Mouse (Mus musculus) heart, embryonic 13.5 days (tissue): Measurements from ENCODE around the gene Cubn. TPM values are rescaled to one million over a fixed set of nuclear protein-coding genes. Genes with fewer than 3 reads are reported as not detected.
A peak's percentile ranks its signal among the peaks of the same experiment; 100 is the strongest.

Experiments
- ATAC-seq: fragments of 200-750 bp; cut with Nextera tagmentation; 2 replicates; pipeline ENCODE4 v1.8.0; 2017; ENCODE audit warnings: moderate TSS enrichment; ENCODE audit not compliant: insufficient number of reproducible peaks, low FRiP score, low TSS enrichment; ENCODE audit errors: extremely low read depth
- H3K27ac ChIP-seq: fragments of 300-500 bp; sonication (generic); replicated peaks from 2 replicates; pipeline ENCODE4 v1.5.1; 2015; ENCODE audit warnings: moderate library complexity, mild to moderate bottlenecking, inconsistent platforms
- H3K27me3 ChIP-seq: fragments of 300-500 bp; sonication (generic); replicated peaks from 2 replicates; pipeline ENCODE4 v1.6.1; 2015; ENCODE audit warnings: mild to moderate bottlenecking, inconsistent platforms
- H3K36me3 ChIP-seq: fragments of 300-500 bp; sonication (generic); 2 replicates; pipeline ENCODE4 v1.6.1; 2015; ENCODE audit warnings: mild to moderate bottlenecking, inconsistent platforms
- H3K4me1 ChIP-seq: fragments of 300-500 bp; sonication (generic); 2 replicates; pipeline ENCODE4 v1.6.1; 2015; ENCODE audit warnings: inconsistent platforms
- H3K4me2 ChIP-seq: fragments of 300-500 bp; sonication (generic); 2 replicates; pipeline ENCODE4 v1.6.1; 2015; ENCODE audit warnings: inconsistent platforms, mild to moderate bottlenecking, moderate library complexity
- H3K4me3 ChIP-seq: fragments of 300-500 bp; sonication (generic); 2 replicates; pipeline ENCODE4 v1.5.1; 2015; ENCODE audit warnings: moderate library complexity, mild to moderate bottlenecking, inconsistent platforms
- H3K9ac ChIP-seq: fragments of 300-500 bp; sonication (generic); 2 replicates; pipeline ENCODE4 v1.6.1; 2015; ENCODE audit warnings: inconsistent platforms, mild to moderate bottlenecking, moderate library complexity
- H3K9me3 ChIP-seq: fragments of 300-500 bp; sonication (generic); 2 replicates; pipeline ENCODE4 v1.6.1; 2016; ENCODE audit warnings: inconsistent platforms
- WGBS: fragments of 180-500 bp; shearing (Covaris S2); methylation state at CpG from one replicate; pipeline ENCODE4 v1.1.7; 2015; ENCODE audit warnings: mixed read lengths; 5-methylcytosine and 5-hydroxymethylcytosine counted together
- polyA plus RNA-seq: library from polyadenylated mRNA; unstranded; fragments of >200 nt; fragmentation: Nextera tagmentation; extraction: Ambion mirVana; gene quantifications from 2 replicates; pipeline ENCODE4 v1.2.1, GENCODE M21; 2015

Cubn gene
- polyA plus RNA-seq, 1 experiment from 2014 or later, result 0.36 TPM

DNA sequence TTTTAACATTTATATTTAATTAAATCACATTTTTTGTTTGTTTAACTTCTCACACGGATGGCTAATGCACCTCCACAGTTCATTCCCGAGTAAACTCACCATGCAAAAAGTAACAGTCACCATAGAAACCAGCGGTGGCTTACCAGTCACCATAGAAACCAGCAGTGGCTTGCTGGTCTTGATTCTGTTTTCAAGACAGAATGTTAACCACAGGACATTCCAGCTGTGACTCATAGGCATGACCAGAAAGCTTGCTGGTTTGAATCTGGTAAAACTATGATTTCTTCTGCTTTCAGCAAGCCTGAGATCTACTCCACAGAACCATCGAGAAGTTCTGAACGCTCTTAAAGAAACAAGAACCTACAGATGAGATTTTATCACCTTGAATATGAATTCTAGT is 84.3 kb downstream of the Cubn start:
- WGBS, result 46% methylated on average over 5 of the region's 5 CpGs
- Histone ChIP-seq H3K4me3 (no peak overlapping the region), H3K9ac (no peak overlapping the region), H3K27me3 (no peaks in the 10 kb centered on the region), H3K36me3 (no peaks in the 10 kb centered on the region), H3K27ac (peak overlapping the region; percentile 22), H3K4me1 (peaks cover 26% of the 10 kb centered on the region), H3K4me2 (no peak overlapping the region), H3K9me3 (no peaks in the 10 kb centered on the region)
- ATAC-seq, result no peak

DNA sequence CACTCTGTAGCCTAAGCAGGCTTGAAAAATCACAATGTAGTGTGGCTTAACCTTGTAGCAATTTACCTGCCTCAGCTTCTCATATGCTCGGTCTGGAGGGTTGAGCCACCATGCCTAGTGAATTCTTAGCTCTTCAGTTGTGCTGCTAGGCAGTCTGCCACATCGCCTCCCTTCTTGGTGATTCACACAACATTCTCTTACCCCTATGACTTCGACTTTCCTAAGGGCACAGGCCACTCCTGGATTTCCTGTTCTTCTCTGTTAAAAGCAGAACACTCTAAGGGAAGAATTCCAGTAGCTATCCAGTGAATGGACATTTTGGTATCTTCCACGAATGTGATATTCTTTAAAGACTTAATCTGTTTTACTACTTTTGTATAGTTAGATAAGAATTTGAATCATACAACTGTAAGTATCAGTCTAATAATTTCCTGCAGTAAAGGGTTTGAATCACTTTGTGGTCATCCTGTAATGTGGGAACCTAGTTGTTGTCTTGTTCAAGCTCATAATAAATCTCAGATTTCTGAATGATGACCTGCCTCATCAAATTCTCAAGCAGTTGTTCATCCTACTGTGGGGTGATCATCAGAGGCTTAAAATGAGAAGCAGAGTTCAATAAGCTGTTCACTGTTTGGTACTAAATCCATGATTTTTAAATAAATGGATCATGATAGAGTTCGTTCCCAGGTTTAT is 86.5 kb downstream of the Cubn start:
- Histone ChIP-seq H3K4me1 (peaks cover 18% of the 10 kb centered on the region), H3K27ac (0 out of 2 replicates have a peak overlapping the region, but pooled peaks have one; percentile 5), H3K36me3 (no peaks in the 10 kb centered on the region), H3K9me3 (no peaks in the 10 kb centered on the region), H3K9ac (no peak overlapping the region), H3K4me3 (no peak overlapping the region), H3K4me2 (no peak overlapping the region), H3K27me3 (no peaks in the 10 kb centered on the region)
- ATAC-seq, result no peak
- 57% methylated on average over 5 of the region's 5 CpGs for WGBS

DNA sequence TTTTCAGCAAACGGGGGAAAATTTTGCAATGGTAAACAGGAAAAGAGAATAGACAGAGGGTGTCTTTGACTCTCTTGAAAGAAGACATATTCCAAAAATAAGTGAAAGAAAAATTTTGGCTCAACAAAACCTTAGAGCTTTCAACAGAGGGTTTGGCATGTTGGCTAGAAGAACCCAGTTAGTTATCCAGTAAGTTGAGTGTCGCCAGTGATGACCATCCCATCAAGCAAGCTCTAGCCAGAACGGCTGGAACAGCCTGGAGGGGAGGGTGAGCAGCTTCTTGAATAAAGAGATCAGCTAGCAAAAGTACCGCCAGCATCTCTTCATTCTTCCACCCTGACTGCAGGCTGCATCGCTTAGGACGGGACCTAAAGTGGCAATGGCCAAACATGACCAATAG is 90.8 kb downstream of the Cubn start:
- no peak for ATAC-seq
- Histone ChIP-seq H3K4me3 (no peak overlapping the region), H3K27me3 (no peaks in the 10 kb centered on the region), H3K36me3 (no peaks in the 10 kb centered on the region), H3K4me1 (peaks cover 29% of the 10 kb centered on the region), H3K9ac (no peak overlapping the region), H3K9me3 (peaks cover 2% of the 10 kb centered on the region; the same call in 1 of the 2 replicates), H3K4me2 (no peak overlapping the region), H3K27ac (no peak overlapping the region)
- WGBS, result 79% methylated on average over 6 of the region's 6 CpGs

DNA sequence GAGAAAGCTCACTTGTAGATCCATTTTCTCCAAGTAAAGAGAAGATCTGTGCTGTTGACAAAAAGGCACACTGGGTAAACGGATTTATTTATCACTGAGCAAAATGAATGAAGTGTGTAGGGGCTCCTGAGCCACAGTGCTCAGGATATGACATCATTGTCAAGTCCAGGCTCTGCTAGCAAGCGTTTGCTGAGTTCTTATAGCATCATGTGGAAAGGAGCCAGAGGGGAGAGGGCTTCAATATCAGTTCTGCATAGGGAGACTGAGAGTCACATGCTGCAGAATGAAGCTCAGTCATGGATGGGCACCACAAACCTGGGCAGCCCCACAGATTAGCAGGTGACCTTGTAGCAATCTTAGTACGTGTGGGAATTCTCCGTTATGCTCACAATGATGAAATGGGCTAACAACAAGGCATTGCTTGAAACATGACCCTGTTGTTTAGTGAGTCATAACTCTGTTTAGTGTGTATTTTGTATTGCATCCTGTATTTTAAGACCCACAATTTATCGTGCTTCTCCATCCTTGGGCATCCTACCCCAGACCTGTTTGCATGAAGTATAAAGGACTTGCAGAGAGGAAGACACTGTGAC is 92.0 kb downstream of the Cubn start:
- no peak for ATAC-seq
- peak overlapping the region; percentile 44; the same call in 1 of the 2 replicates for H3K9ac ChIP-seq
- H3K27me3 ChIP-seq, result no peaks in the 10 kb centered on the region
- H3K36me3 ChIP-seq, result no peaks in the 10 kb centered on the region
- H3K4me1 ChIP-seq, result peaks cover 30% of the 10 kb centered on the region
- no peak overlapping the region for H3K4me3 ChIP-seq
- H3K9me3 ChIP-seq, result peaks cover 2% of the 10 kb centered on the region; the same call in 1 of the 2 replicates
- H3K4me2 ChIP-seq, result no peak overlapping the region
- 54% methylated on average over 5 of the region's 5 CpGs for WGBS
- peak overlapping the region; percentile 85 for H3K27ac ChIP-seq

DNA sequence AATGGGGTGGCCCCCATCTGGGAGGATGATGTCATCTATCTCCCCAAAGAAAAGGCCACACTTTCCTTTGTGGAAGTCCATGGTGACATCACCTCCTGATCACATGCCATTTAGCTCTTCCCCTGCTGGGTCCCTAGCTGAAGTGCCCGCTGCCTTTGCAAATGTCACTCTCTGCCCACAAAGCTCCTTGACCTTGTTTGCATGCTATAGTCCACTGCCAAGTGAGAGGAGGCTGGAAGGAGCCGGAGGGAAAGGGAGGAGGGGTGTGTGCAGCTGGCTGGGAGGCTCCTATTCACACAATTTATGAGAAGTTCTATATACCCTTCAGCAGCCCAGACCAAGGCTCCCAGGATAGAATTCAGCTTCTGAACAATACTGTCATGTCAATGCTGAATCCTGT is 92.7 kb downstream of the Cubn start:
- H3K4me3 ChIP-seq, result no peak overlapping the region
- peaks cover 2% of the 10 kb centered on the region; the same call in 1 of the 2 replicates for H3K9me3 ChIP-seq
- peak overlapping the region; percentile 44; the same call in 1 of the 2 replicates for H3K9ac ChIP-seq
- ATAC-seq, result peak; percentile 44; the same call in 1 of the 2 replicates
- H3K27ac ChIP-seq, result peak overlapping the region; percentile 85
- peaks cover 30% of the 10 kb centered on the region for H3K4me1 ChIP-seq
- H3K27me3 ChIP-seq, result no peaks in the 10 kb centered on the region
- no peaks in the 10 kb centered on the region for H3K36me3 ChIP-seq
- 22% methylated on average over 2 of the region's 2 CpGs for WGBS
- H3K4me2 ChIP-seq, result no peak overlapping the region

DNA sequence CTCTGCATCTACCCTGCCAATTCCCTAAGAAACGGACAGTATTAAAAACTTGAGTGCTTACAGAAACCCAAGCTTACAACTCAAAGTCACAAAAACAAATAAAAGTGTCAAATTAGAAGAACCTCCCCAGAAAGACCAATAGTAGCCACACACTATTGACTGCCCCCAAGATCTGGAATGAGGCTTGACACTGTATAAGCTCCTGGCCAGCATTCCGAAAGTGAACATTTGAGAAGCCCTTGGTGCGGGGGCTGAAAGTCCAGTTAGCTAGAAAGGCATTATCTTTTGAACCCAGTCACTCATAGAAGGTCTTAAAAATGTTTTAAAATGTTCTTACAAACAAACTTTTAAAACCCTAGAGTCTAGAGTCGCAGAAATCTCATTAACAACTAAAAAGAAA is 93.1 kb downstream of the Cubn start:
- Histone ChIP-seq H3K27ac (peak overlapping the region; percentile 85), H3K9me3 (peaks cover 2% of the 10 kb centered on the region; the same call in 1 of the 2 replicates), H3K4me2 (no peak overlapping the region), H3K9ac (no peak overlapping the region), H3K4me3 (no peak overlapping the region), H3K36me3 (no peaks in the 10 kb centered on the region), H3K4me1 (peaks cover 30% of the 10 kb centered on the region), H3K27me3 (no peaks in the 10 kb centered on the region)
- WGBS, result 63% methylated on average over 4 of the region's 4 CpGs
- no peak for ATAC-seq

DNA sequence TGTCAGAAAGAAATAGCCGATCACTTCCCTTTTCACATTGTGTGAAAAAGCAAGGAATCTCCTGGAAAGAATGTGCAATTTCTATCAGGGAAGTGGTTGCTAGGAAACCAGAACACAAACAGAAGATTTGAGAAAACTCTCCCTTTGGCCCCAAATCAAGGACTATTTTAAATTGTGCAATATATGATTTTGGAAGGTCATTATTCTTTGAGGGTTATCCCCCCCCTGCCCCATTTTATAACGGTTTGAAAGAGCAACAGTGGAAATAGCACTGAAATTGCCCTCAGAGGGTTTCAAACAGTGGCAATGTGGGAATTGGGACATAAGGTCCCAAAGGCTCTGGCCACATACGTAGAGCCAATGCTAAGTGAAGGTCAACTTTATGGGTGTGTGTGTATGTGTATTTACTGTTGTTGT is 95.5 kb downstream of the Cubn start:
- WGBS, result 47% methylated on average over 3 of the region's 3 CpGs
- no peak overlapping the region for H3K4me2 ChIP-seq
- no peak overlapping the region for H3K4me3 ChIP-seq

DNA sequence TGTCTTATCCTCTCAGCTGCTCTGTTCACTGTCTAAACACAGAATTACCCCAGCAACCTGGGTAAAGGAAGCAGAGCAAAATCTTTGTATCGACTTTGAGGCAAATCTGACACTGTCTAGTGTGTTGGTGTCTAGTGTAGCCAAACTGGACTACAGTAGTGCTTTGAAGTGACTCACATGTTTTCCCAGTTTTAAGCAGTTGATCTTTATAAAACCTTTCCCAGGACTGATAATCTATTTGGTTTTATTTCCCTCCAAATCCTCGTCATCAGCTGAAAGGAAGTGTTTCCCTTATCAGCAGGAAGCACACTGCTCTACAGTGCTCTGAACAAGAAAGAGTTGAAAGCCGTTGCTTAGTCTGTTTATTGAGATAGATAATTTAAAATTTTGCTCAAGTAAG is 100.6 kb downstream of the Cubn start:
- no peaks in the 10 kb centered on the region for H3K27me3 ChIP-seq
- no peaks in the 10 kb centered on the region for H3K9me3 ChIP-seq
- H3K4me1 ChIP-seq, result peaks cover 26% of the 10 kb centered on the region
- H3K27ac ChIP-seq, result peak overlapping the region; percentile 86
- no peaks in the 10 kb centered on the region for H3K36me3 ChIP-seq
- WGBS, result 34% methylated on average over 3 of the region's 3 CpGs
- no peak overlapping the region for H3K4me3 ChIP-seq
- no peak overlapping the region for H3K4me2 ChIP-seq
- no peak for ATAC-seq
- H3K9ac ChIP-seq, result no peak overlapping the region

More for the DNA sequence above, 95.5 kb downstream of the Cubn start:
- no peaks in the 10 kb centered on the region for H3K27me3 ChIP-seq
- peaks cover 2% of the 10 kb centered on the region; the same call in 1 of the 2 replicates for H3K9me3 ChIP-seq
- no peak for ATAC-seq
- peak overlapping the region; percentile 73 for H3K27ac ChIP-seq
- H3K36me3 ChIP-seq, result no peaks in the 10 kb centered on the region
- peaks cover 43% of the 10 kb centered on the region for H3K4me1 ChIP-seq
- H3K9ac ChIP-seq, result no peak overlapping the region

DNA sequence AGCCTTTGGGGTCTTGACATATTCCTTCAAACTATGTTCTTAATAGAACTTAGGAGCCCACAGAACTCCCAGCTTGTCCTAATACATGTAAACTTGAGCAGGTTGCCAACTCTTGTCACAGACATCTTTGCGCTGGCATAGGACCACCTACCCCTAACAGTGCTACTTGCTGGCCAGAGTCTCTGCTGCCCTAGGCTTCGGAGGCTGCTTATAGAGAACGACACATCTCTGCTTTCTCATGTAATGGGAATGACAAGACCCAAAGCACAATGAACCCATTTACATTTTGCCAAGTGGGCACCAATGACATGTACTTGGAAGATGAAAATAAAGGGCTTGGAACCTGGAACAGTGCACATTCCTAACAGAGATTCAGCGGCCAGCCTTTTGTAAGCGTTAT is 105.0 kb downstream of the Cubn start:
- no peak overlapping the region for H3K9ac ChIP-seq
- no peak for ATAC-seq
- peaks cover 37% of the 10 kb centered on the region for H3K4me1 ChIP-seq
- H3K9me3 ChIP-seq, result no peaks in the 10 kb centered on the region
- H3K4me3 ChIP-seq, result no peak overlapping the region
- no peak overlapping the region for H3K4me2 ChIP-seq
- H3K36me3 ChIP-seq, result no peaks in the 10 kb centered on the region
- peak overlapping the region; percentile 92 for H3K27ac ChIP-seq
- WGBS, result 88% methylated on average over 5 of the region's 5 CpGs
- H3K27me3 ChIP-seq, result no peaks in the 10 kb centered on the region

DNA sequence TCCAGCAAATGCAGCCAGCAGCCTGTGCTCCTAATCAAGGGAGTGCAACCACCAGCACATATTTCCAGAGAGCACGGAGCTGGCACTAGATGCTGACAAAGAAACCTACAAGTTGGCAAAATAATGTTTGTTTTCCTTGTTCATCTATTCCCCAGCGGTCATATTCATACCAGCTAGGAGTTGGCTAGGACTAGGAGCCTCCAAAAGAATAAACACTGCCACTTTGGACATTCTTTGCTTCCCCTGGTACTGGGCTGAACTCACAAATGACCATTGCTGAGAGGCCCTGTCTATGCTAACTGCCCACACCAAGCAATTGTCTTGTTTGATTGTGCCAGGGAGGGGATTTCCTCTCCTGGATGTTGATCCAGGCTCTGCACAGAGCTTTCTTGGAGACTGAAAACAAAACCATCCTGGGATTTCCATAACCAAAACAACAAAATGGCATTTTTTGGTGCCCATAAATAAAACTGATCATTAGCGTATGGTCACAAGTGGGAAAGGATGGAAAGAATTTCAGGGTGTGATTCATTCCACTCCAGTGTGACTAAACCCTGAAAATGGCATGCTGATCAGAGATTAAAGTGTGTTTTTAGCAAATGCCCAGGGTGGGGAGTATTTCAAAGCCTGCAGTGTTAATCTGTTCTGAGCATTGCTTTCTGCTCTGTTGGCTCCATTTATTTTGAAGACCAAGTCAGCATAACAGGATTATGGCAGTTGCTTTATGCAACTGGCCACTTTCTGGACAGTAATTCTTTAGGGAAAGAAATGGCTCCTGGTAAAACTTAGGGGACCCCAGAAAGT is 105.9 kb downstream of the Cubn start:
- no peak overlapping the region for H3K4me3 ChIP-seq
- no peaks in the 10 kb centered on the region for H3K9me3 ChIP-seq
- H3K9ac ChIP-seq, result peak overlapping the region; percentile 30
- no peak for ATAC-seq
- whole genome bisulfite sequencing, result 44% methylated on average over 3 of the region's 3 CpGs
- no peaks in the 10 kb centered on the region for H3K27me3 ChIP-seq
- H3K27ac ChIP-seq, result peak overlapping the region; percentile 92
- peak overlapping the region; percentile 11; the same call in 1 of the 2 replicates for H3K4me2 ChIP-seq
- peaks cover 35% of the 10 kb centered on the region for H3K4me1 ChIP-seq
- H3K36me3 ChIP-seq, result no peaks in the 10 kb centered on the region
